Mouse (Mus musculus) stomach, postnatal 0 days (tissue): ENCODE measurements around the gene Ripply3. TPM values are rescaled to one million over a fixed set of nuclear protein-coding genes. Genes with fewer than 3 reads are reported as not detected.

Source experiments
- ATAC-seq: fragments of 200-750 bp; cut with Nextera tagmentation; 2 replicates; pipeline ENCODE4 v1.8.0; 2017; ENCODE audit not compliant: low FRiP score, low TSS enrichment
- DNase-seq: peaks from one replicate; pipeline ENCODE4 v3.0.0-alpha.2; 2016; ENCODE audit warnings: low spot score
- H3K27ac ChIP-seq: fragments of 300-500 bp; sonication (generic); replicated peaks from 2 replicates; pipeline ENCODE4 v1.5.1; 2014; ENCODE audit warnings: mild to moderate bottlenecking, control low read depth
- H3K27me3 ChIP-seq: fragments of 300-500 bp; sonication (generic); 2 replicates; pipeline ENCODE4 v1.6.1; 2014; ENCODE audit warnings: low read length; ENCODE audit not compliant: control insufficient read depth, insufficient read depth
- H3K36me3 ChIP-seq: fragments of 300-500 bp; sonication (generic); 2 replicates; pipeline ENCODE4 v1.6.1; 2014; ENCODE audit warnings: low read length, mixed read lengths; ENCODE audit not compliant: control insufficient read depth, insufficient read depth
- H3K4me1 ChIP-seq: fragments of 300-500 bp; sonication (generic); replicated peaks from 2 replicates; pipeline ENCODE4 v1.6.1; 2014; ENCODE audit warnings: antibody characterized with exemption; ENCODE audit not compliant: control insufficient read depth, insufficient read depth
- H3K4me2 ChIP-seq: fragments of 300-500 bp; sonication (generic); replicated peaks from 2 replicates; pipeline ENCODE4 v1.6.1; 2014; ENCODE audit warnings: low read depth, mild to moderate bottlenecking, control low read depth, moderate library complexity
- H3K4me3 ChIP-seq: fragments of 300-500 bp; sonication (generic); 2 replicates; pipeline ENCODE4 v1.5.1; 2014; ENCODE audit warnings: low read depth, low read length, control low read depth
- H3K9ac ChIP-seq: fragments of 300-500 bp; sonication (generic); 2 replicates; pipeline ENCODE4 v1.6.1; 2014; ENCODE audit warnings: mild to moderate bottlenecking, low read length, control low read depth, mixed read lengths
- H3K9me3 ChIP-seq: fragments of 300-500 bp; sonication (generic); 2 replicates; pipeline ENCODE4 v1.6.1; 2016; ENCODE audit warnings: low read length; ENCODE audit not compliant: control insufficient read depth
- CTCF ChIP-seq: IDR thresholded peaks from 2 replicates; pipeline ENCODE4 v1.5.1; 2016; ENCODE audit warnings: antibody characterized with exemption, low read depth, mild to moderate bottlenecking, moderate library complexity
- EP300 ChIP-seq: optimal IDR thresholded peaks from 2 replicates; pipeline ENCODE3; 2016; ENCODE audit warnings: antibody characterized with exemption
- WGBS: fragments of 180-500 bp; shearing (Covaris S2); extraction: QIAGEN DNeasy Blood & Tissue Kit; methylation state at CpG from one replicate; pipeline ENCODE4 v1.1.7; 2014; 5-methylcytosine and 5-hydroxymethylcytosine counted together
- polyA plus RNA-seq: library from polyadenylated mRNA; unstranded; fragments of >200 nt; fragmentation: Nextera tagmentation; extraction: Ambion mirVana; gene quantifications from 2 replicates; pipeline ENCODE4 v1.2.1, GENCODE M21; 2015

The Ripply3 gene
- polyA plus RNA-seq, 1 experiment from 2014 or later = 9.7 TPM

GRCm38 (mm10) chr16:94323681-94324080, 4.5 kb upstream of the Ripply3 start:
- Histone ChIP-seq H3K27me3 (no peaks in the 10 kb centered on the region), H3K9me3 (no peaks in the 10 kb centered on the region), H3K27ac (no peak overlapping the region), H3K36me3 (no peaks in the 10 kb centered on the region), H3K4me3 (no peak overlapping the region), H3K4me1 (no peaks in the 10 kb centered on the region), H3K9ac (no peak overlapping the region), H3K4me2 (no peak overlapping the region)
- DNase-seq (no peak), ATAC-seq (no peak)
- TF ChIP-seq CTCF (no peak), EP300 (no peak)
- 64% methylated on average over 5 of the region's 5 CpGs for WGBS

- H3K4me1 ChIP-seq = no peaks in the 10 kb centered on the region
These were observed 2.2 kb upstream of the Ripply3 start for GRCm38 (mm10) chr16:94326008-94326407.

DNA sequence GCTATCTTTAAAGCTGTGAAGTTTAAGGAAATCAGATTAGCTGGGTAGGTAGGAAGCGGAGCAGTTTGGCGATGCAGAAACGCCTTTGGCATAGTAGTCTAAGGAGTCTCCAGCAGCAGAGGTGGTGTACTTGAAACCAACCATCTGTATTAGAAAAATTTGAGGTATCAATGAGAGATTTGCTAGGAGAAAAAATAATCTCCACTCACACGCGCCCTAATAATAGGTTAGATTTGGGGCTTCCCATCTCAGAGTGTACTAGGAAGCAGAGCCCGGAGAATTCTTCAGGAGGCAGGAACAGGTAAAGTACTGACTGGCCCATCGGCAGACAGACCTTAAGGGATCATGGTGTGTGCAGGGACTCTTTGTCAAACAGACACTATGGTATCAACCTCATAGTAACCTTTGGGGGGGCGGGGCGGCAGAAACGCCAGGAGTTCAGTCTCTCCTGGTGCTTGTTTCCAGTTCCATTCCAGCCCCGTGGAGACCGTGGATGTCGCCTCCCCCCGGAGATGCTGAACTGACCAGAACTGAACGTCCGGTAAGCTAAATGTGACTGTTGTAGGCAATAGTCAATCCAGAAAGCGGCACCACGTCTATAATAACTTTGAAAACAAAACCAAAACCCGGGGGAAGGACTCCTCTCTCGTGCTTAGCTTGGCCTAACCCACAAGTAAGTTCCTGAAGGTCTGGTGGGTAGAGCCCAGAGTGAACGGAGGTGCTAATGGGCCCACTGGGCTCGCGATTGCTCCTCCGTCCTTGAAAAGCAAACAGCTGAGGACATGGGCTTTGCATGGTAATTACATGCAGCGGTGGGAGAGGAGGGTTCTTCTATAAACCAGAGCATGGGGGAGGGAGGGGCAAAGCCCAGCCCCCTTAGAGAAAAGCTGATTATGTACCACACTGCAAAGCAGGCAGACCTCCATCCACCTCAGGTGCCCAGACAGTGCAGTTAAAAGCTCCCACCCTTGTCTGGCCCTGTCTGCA, 954 bp downstream of the Ripply3 start:
- Histone ChIP-seq H3K4me2 (peak overlapping the region; percentile 94), H3K4me3 (peak overlapping the region; percentile 62), H3K4me1 (no peaks in the 10 kb centered on the region), H3K36me3 (no peaks in the 10 kb centered on the region), H3K27me3 (no peaks in the 10 kb centered on the region), H3K9me3 (no peaks in the 10 kb centered on the region), H3K27ac (no peak overlapping the region), H3K9ac (peak overlapping the region; percentile 69)
- WGBS = 30% methylated on average over 25 of the region's 25 CpGs
- TF ChIP-seq CTCF = no peak
- TF ChIP-seq EP300 = no peak
- ATAC-seq = no peak
- DNase-seq = peak; percentile 31

More at GRCm38 (mm10) chr16:94326008-94326407, 2.2 kb upstream of the Ripply3 start:
- ATAC-seq = no peak
- DNase-seq = no peak
- H3K9ac ChIP-seq = no peak overlapping the region
- no peaks in the 10 kb centered on the region for H3K27me3 ChIP-seq
- 93% methylated on average over 3 of the region's 3 CpGs for WGBS
- no peak for TF ChIP-seq EP300
- TF ChIP-seq CTCF = no peak
- H3K9me3 ChIP-seq = no peaks in the 10 kb centered on the region
- H3K27ac ChIP-seq = no peak overlapping the region
- H3K36me3 ChIP-seq = no peaks in the 10 kb centered on the region
- no peak overlapping the region for H3K4me3 ChIP-seq
- H3K4me2 ChIP-seq = no peak overlapping the region

DNA sequence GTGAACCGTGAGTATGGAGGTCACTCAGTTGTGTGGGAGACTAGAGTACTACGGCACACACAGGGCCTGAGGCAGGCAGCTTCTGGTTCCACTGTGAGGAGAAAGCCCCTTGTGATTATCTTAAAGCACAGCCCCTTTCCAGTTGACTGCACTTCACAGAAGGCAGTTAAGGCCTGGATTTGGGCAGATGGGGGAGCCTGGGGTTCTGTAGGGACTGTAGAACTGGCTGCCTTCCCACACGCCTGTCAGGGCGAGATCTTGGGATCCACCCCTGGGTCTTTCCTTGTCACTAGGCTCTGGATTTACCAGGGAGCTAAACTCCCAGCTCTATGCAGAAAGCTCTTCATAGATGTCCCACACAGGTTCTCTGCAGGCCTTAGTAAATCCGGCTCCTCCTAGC, 2.2 kb downstream of the Ripply3 start:
- H3K4me2 ChIP-seq = no peak overlapping the region
- H3K9ac ChIP-seq = no peak overlapping the region
- WGBS = 79% methylated on average over 5 of the region's 5 CpGs
- H3K4me3 ChIP-seq = no peak overlapping the region
- ATAC-seq (no peak), DNase-seq (no peak)
- no peak overlapping the region for H3K27ac ChIP-seq
- no peaks in the 10 kb centered on the region for H3K36me3 ChIP-seq
- H3K27me3 ChIP-seq = no peaks in the 10 kb centered on the region
- H3K9me3 ChIP-seq = no peaks in the 10 kb centered on the region
- H3K4me1 ChIP-seq = no peaks in the 10 kb centered on the region
- TF ChIP-seq EP300 (no peak), CTCF (no peak)

DNA sequence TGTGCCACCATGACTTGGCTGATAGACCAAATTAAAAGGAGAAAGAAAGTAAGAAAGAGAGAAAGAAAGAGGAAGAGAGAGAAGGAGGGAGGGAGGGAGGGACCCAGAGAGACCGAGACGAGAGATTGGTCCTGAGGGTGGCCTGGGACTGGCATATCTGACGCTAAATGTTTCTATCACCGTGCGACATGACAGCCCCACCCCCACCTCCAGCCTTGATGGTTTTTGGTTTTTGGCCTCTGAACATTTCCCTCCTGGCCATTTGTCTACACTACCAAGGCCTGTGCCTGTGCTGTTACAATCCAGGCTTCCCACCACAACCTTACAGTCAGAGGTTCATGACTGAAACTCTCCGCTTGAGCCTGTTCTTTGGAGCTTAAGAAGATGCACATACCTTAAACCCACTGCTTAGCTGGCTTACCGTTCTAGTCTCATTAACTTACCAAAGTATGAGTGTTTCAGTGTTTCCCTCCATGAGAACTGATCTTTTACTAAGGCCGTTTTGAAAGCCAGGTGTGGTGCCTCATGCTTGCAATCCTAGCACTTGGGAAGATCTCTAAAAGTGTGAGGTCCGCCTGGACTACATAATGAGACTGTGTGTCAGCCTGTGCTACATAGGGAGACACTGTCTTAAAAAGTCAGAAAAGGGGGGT, 3.1 kb downstream of the Ripply3 start:
- no peak for ATAC-seq
- no peak overlapping the region for H3K4me3 ChIP-seq
- 81% methylated on average over 9 of the region's 9 CpGs for WGBS

GRCm38 (mm10) chr16:94331886-94332252, 3.6 kb downstream of the Ripply3 start:
- Histone ChIP-seq H3K4me1 (no peaks in the 10 kb centered on the region), H3K4me2 (no peak overlapping the region), H3K36me3 (no peaks in the 10 kb centered on the region), H3K9me3 (no peaks in the 10 kb centered on the region), H3K27me3 (no peaks in the 10 kb centered on the region), H3K4me3 (no peak overlapping the region), H3K9ac (no peak overlapping the region), H3K27ac (no peak overlapping the region)
- TF ChIP-seq EP300 (no peak), CTCF (peak; percentile 88)
- DNase-seq (peak; percentile 83), ATAC-seq (peak; percentile 53; the same call in 1 of the 2 replicates)
- 70% methylated on average over 5 of the region's 5 CpGs for WGBS

More for the DNA sequence above, 3.1 kb downstream of the Ripply3 start:
- Histone ChIP-seq H3K9ac (no peak overlapping the region), H3K4me2 (no peak overlapping the region), H3K9me3 (no peaks in the 10 kb centered on the region), H3K36me3 (no peaks in the 10 kb centered on the region), H3K27ac (no peak overlapping the region), H3K27me3 (no peaks in the 10 kb centered on the region), H3K4me1 (no peaks in the 10 kb centered on the region)
- no peak for TF ChIP-seq EP300
- TF ChIP-seq CTCF = no peak
- no peak for DNase-seq
